Mouse (Mus musculus): ENCODE results near the gene Rgl1. TPM values are rescaled to one million over a fixed set of nuclear protein-coding genes. Genes with fewer than 3 reads are reported as not detected.

Rgl1 gene
- polyA plus RNA-seq, 1 experiment from 2014 or later = 32.7 TPM

- Histone ChIP-seq H3K9ac (ENCODE audit: low read length) (no peak overlapping the region), H3K36me3 (ENCODE audit: control insufficient read depth, insufficient read depth, low read length) (no peaks in the 10 kb centered on the region), H3K4me2 (ENCODE audit: low read depth, severe bottlenecking) (no peak overlapping the region), H3K9me3 (ENCODE audit: control insufficient read depth, low read length) (no peaks in the 10 kb centered on the region), H3K27me3 (ENCODE audit: control insufficient read depth, insufficient read depth, low read length) (no peaks in the 10 kb centered on the region), H3K27ac (replicated peaks; ENCODE audit: low read depth, low read length) (no peak overlapping the region), H3K4me1 (ENCODE audit: control insufficient read depth, insufficient read depth, low read length) (no peaks in the 10 kb centered on the region; the same call in 1 of the 2 replicates), H3K4me3 (ENCODE audit: low read depth, low read length) (no peak overlapping the region)
- ATAC-seq (ENCODE audit: insufficient number of reproducible peaks, low FRiP score, low TSS enrichment, low read depth) (peak; percentile 72), DNase-seq (ENCODE audit: low spot score) (no peak)
- WGBS = 58% methylated on average over 15 of the region's 15 CpGs
These were observed 22.9 kb downstream of the Rgl1 start for GRCm38 (mm10) chr1:152743095-152743826.

DNA sequence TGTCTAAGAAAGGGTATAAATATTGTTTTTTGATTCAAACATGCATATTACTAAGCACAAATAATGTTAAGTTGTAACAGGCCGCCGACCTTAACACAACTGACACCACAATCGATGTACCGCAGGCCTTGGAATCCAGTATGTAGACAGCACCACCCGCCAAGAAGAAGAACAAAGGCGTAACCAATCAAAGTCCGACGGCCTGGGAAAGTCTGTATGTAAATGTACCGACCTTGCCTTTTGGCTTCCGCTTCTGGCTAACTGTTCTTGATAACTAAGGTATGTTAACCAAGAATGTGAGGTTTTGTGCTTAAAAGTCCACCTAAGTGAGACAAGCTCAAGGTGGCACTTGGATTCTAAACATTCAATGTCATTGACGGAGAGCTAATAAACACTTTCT lies 26.8 kb downstream of the Rgl1 start:
- ATAC-seq (ENCODE audit: insufficient number of reproducible peaks, low FRiP score, low TSS enrichment, low read depth) = no peak
- WGBS = 94% methylated on average over 11 of the region's 11 CpGs
- no peaks in the 10 kb centered on the region for H3K27me3 ChIP-seq (ENCODE audit: control insufficient read depth, insufficient read depth, low read length)
- H3K4me2 ChIP-seq (ENCODE audit: low read depth, severe bottlenecking) = no peak overlapping the region
- no peak overlapping the region for H3K4me3 ChIP-seq (ENCODE audit: low read depth, low read length)
- H3K9ac ChIP-seq (ENCODE audit: low read length) = no peak overlapping the region
- no peaks in the 10 kb centered on the region for H3K9me3 ChIP-seq (ENCODE audit: control insufficient read depth, low read length)
- no peaks in the 10 kb centered on the region for H3K36me3 ChIP-seq (ENCODE audit: control insufficient read depth, insufficient read depth, low read length)
- no peak for DNase-seq (ENCODE audit: low spot score)
- H3K4me1 ChIP-seq (ENCODE audit: control insufficient read depth, insufficient read depth, low read length) = no peaks in the 10 kb centered on the region; the same call in 1 of the 2 replicates
- no peak overlapping the region for H3K27ac ChIP-seq (replicated peaks; ENCODE audit: low read depth, low read length)

DNA sequence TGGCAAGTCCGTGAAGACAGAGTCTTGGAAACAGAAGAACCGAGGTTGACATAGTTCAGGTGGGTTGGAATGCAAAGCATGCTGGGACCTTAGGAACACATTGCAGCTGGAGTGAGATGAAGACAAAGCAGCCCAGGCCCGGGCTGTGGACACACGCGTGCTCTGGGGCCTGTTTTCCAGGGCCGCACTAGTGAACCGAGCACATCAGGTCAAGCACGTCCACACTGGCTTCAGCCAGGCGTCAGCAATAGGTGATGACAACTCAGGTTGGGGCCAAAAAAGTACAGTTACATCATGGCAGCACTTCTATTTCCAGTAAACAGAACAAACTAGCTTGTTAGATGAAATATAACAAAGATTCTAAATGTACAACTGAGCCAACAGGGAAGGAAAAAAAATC lies 27.4 kb downstream of the Rgl1 start:
- Histone ChIP-seq H3K27me3 (ENCODE audit: control insufficient read depth, insufficient read depth, low read length) (no peaks in the 10 kb centered on the region), H3K4me3 (ENCODE audit: low read depth, low read length) (no peak overlapping the region), H3K4me2 (ENCODE audit: low read depth, severe bottlenecking) (no peak overlapping the region), H3K9ac (ENCODE audit: low read length) (no peak overlapping the region), H3K27ac (replicated peaks; ENCODE audit: low read depth, low read length) (no peak overlapping the region), H3K36me3 (ENCODE audit: control insufficient read depth, insufficient read depth, low read length) (no peaks in the 10 kb centered on the region), H3K9me3 (ENCODE audit: control insufficient read depth, low read length) (no peaks in the 10 kb centered on the region), H3K4me1 (ENCODE audit: control insufficient read depth, insufficient read depth, low read length) (no peaks in the 10 kb centered on the region; the same call in 1 of the 2 replicates)
- DNase-seq (ENCODE audit: low spot score) (no peak), ATAC-seq (ENCODE audit: insufficient number of reproducible peaks, low FRiP score, low TSS enrichment, low read depth) (no peak)
- 83% methylated on average over 9 of the region's 9 CpGs for WGBS

DNA sequence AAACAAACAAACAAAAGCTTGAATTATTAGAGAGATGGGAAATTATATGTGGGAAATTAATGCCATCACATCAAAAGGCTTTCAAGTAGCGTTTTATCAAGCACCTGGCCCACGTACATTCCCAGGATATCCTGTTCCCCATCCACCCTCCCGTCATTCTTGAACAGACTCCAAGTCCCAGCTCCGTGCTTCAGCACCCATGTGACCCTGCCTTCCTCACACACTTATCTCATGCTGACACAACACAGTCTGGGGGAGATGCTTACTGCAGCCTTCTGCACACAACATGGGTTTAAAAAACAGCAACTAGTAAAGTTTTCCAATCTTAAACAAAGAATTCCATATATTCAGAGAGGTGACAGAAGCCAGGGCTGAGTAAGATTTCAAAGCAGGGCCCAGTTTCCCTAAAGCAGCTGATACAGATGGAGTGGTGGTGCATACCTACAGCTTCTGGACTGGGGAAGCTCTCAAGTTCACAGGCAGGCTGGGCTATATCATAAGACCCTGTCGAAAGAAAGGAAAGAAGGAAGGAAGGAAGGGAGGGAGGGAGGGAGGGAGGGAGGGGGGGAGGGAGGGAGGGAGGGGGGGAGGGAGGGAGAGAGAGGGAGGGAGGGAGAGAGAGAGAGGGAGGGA lies 38.4 kb downstream of the Rgl1 start:
- Histone ChIP-seq H3K36me3 (ENCODE audit: control insufficient read depth, insufficient read depth, low read length) (no peaks in the 10 kb centered on the region), H3K27ac (replicated peaks; ENCODE audit: low read depth, low read length) (no peak overlapping the region), H3K27me3 (ENCODE audit: control insufficient read depth, insufficient read depth, low read length) (no peaks in the 10 kb centered on the region), H3K4me2 (ENCODE audit: low read depth, severe bottlenecking) (no peak overlapping the region), H3K4me3 (ENCODE audit: low read depth, low read length) (no peak overlapping the region), H3K9me3 (ENCODE audit: control insufficient read depth, low read length) (no peaks in the 10 kb centered on the region), H3K4me1 (ENCODE audit: control insufficient read depth, insufficient read depth, low read length) (no peaks in the 10 kb centered on the region), H3K9ac (ENCODE audit: low read length) (no peak overlapping the region)
- 73% methylated on average over 4 of the region's 5 CpGs for WGBS
- DNase-seq (ENCODE audit: low spot score) (no peak), ATAC-seq (ENCODE audit: insufficient number of reproducible peaks, low FRiP score, low TSS enrichment, low read depth) (no peak)

DNA sequence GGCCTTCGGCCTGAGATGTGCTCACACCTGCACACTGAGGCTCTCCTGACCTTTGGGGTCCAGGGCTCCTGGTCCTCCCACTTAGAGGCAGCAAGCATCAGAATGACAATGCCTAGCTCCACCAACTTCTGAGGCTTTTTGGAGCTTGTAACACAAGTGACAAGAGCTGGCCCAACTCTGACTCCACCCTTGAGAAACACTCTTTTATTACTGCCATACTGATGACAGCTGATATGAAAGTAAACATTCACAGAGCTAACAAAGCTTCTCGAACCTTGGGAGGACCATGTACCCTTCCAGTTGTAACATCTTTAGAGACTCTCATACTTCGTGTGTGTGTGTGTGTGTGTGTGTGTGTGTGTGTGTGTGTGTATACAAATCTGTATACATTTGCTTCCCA lies 40.1 kb downstream of the Rgl1 start:
- Histone ChIP-seq H3K27me3 (ENCODE audit: control insufficient read depth, insufficient read depth, low read length) (no peaks in the 10 kb centered on the region), H3K4me1 (ENCODE audit: control insufficient read depth, insufficient read depth, low read length) (no peaks in the 10 kb centered on the region), H3K4me3 (ENCODE audit: low read depth, low read length) (no peak overlapping the region), H3K4me2 (ENCODE audit: low read depth, severe bottlenecking) (no peak overlapping the region), H3K9me3 (ENCODE audit: control insufficient read depth, low read length) (no peaks in the 10 kb centered on the region), H3K27ac (replicated peaks; ENCODE audit: low read depth, low read length) (no peak overlapping the region), H3K36me3 (ENCODE audit: control insufficient read depth, insufficient read depth, low read length) (no peaks in the 10 kb centered on the region), H3K9ac (ENCODE audit: low read length) (no peak overlapping the region)
- DNase-seq (ENCODE audit: low spot score) (no peak), ATAC-seq (ENCODE audit: insufficient number of reproducible peaks, low FRiP score, low TSS enrichment, low read depth) (no peak)
- WGBS = 83% methylated on average over 3 of the region's 3 CpGs

DNA sequence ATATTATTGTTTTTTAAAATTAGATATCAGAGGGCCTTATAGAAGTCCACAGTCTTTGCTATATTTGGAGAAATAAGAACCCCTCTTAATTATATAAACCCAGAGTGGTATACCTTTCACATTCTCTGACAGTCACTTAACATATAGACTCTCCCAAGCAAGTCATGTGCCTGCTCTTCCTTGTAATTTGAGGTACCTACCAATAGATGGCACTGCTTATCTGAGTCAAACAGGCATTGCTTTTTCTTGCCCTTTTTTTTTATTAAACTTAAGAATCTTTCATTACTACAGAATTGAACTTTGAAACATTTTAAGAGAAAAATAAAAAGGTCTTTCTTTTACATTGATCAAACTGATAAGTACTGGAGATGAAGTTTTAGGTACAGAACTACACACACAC lies 41.9 kb downstream of the Rgl1 start:
- Histone ChIP-seq H3K9ac (ENCODE audit: low read length) (no peak overlapping the region), H3K27me3 (ENCODE audit: control insufficient read depth, insufficient read depth, low read length) (no peaks in the 10 kb centered on the region), H3K4me1 (ENCODE audit: control insufficient read depth, insufficient read depth, low read length) (no peaks in the 10 kb centered on the region), H3K4me2 (ENCODE audit: low read depth, severe bottlenecking) (no peak overlapping the region), H3K4me3 (ENCODE audit: low read depth, low read length) (no peak overlapping the region), H3K36me3 (ENCODE audit: control insufficient read depth, insufficient read depth, low read length) (no peaks in the 10 kb centered on the region), H3K27ac (replicated peaks; ENCODE audit: low read depth, low read length) (no peak overlapping the region), H3K9me3 (ENCODE audit: control insufficient read depth, low read length) (no peaks in the 10 kb centered on the region)
- DNase-seq (ENCODE audit: low spot score) = no peak
- no peak for ATAC-seq (ENCODE audit: insufficient number of reproducible peaks, low FRiP score, low TSS enrichment, low read depth)

DNA sequence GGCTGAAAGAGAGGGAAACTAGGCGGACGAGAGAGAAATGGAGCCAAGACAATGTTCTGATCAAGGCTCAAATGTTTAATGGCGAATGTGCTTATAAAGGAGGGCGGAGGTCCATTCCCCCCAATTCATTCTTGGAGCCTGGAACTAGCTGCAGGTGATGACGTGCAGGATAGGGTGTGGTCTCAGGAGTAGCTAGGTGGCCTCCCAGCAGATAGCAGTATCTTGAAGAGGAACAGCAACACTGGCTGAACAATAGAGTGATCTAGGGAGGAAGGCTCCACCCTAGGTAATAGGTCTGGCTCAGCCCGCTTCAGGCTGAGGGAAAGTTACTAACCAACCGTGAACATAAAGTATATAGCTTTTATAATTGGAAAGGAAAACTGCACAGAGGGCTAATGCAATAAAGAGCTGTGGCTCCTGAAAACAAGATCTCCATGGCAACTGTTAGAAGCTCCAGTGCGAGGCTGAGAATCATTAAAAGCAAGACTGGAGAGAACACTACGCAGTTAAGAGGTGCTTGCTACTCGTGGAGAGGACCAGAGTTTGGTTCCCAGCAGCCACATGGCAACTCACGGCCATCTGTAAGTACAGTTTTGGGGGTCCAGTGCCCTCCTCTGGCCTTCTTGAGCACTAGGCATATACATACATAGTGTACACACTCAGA lies 44.5 kb downstream of the Rgl1 start:
- no peak overlapping the region for H3K4me3 ChIP-seq (ENCODE audit: low read depth, low read length)
- no peaks in the 10 kb centered on the region for H3K9me3 ChIP-seq (ENCODE audit: control insufficient read depth, low read length)
- peaks cover 3% of the 10 kb centered on the region; the same call in 1 of the 2 replicates for H3K4me1 ChIP-seq (ENCODE audit: control insufficient read depth, insufficient read depth, low read length)
- DNase-seq (ENCODE audit: low spot score) = no peak
- no peak overlapping the region for H3K4me2 ChIP-seq (ENCODE audit: low read depth, severe bottlenecking)
- WGBS = 75% methylated on average over 11 of the region's 11 CpGs
- no peaks in the 10 kb centered on the region for H3K27me3 ChIP-seq (ENCODE audit: control insufficient read depth, insufficient read depth, low read length)
- H3K27ac ChIP-seq (replicated peaks; ENCODE audit: low read depth, low read length) = no peak overlapping the region
- no peak overlapping the region for H3K9ac ChIP-seq (ENCODE audit: low read length)
- ATAC-seq (ENCODE audit: insufficient number of reproducible peaks, low FRiP score, low TSS enrichment, low read depth) = no peak
- H3K36me3 ChIP-seq (ENCODE audit: control insufficient read depth, insufficient read depth, low read length) = no peaks in the 10 kb centered on the region

DNA sequence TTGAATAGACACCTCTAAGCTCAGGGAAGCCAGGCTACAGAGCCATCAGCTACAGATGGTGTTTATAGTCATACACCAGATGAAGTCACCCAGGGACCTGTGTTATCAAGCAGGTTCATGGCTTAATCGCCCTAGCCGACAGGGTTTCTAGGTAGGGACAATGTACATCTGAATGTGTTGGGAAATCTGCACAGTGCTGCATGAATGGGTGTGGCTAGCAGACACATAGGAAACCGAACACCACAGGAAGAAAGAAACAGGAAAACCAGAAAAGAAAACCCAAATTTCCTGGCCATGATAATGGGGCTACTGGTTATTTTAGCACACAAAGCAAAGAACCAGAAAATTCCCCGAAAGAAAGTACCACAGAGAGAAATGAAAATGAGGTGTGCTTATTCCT lies 45.2 kb downstream of the Rgl1 start:
- Histone ChIP-seq H3K4me1 (ENCODE audit: control insufficient read depth, insufficient read depth, low read length) (peaks cover 3% of the 10 kb centered on the region; the same call in 1 of the 2 replicates), H3K9me3 (ENCODE audit: control insufficient read depth, low read length) (no peaks in the 10 kb centered on the region), H3K9ac (ENCODE audit: low read length) (no peak overlapping the region), H3K4me3 (ENCODE audit: low read depth, low read length) (no peak overlapping the region), H3K27ac (replicated peaks; ENCODE audit: low read depth, low read length) (no peak overlapping the region), H3K27me3 (ENCODE audit: control insufficient read depth, insufficient read depth, low read length) (no peaks in the 10 kb centered on the region), H3K36me3 (ENCODE audit: control insufficient read depth, insufficient read depth, low read length) (no peaks in the 10 kb centered on the region), H3K4me2 (ENCODE audit: low read depth, severe bottlenecking) (no peak overlapping the region)
- ATAC-seq (ENCODE audit: insufficient number of reproducible peaks, low FRiP score, low TSS enrichment, low read depth) (no peak), DNase-seq (ENCODE audit: low spot score) (no peak)
- 90% methylated on average over 4 of the region's 4 CpGs for WGBS
